Mouse (Mus musculus): Measurements from ENCODE around the gene Lfng.

The Lfng gene

GRCm38 (mm10) chr5:140663621-140664180, 56.6 kb downstream of the Lfng start:
- DNase-seq (ENCODE audit: low spot score) = peak; percentile 65
